Mouse (Mus musculus) adrenal gland, adult 8-10 months (tissue): ENCODE measurements around the gene Vmn2r25. TPM values are rescaled to one million over a fixed set of nuclear protein-coding genes. Genes with fewer than 3 reads are reported as not detected.
"Not testable (repeated sequence)": the region's sequence is repeated elsewhere in the genome, so short reads cannot be mapped to it uniquely, and the experiment has no call there.

Experiments used
- DNase-seq: peaks from one replicate; pipeline ENCODE4 v3.0.0; 2022
- total RNA-seq, 4 experiments: library from RNA; stranded (reverse); gene quantifications; 2 replicates each; pipeline ENCODE4 v1.2.4; 2022

Vmn2r25 gene
- total RNA-seq, result not detected

GRCm38 (mm10) chr6:123853363-123853762 is at the start of gene Vmn2r25:
TSS of gene Vmn2r25 (minus strand) at chr6:123853463.
- DNase-seq, result not testable (repeated sequence)

DNA sequence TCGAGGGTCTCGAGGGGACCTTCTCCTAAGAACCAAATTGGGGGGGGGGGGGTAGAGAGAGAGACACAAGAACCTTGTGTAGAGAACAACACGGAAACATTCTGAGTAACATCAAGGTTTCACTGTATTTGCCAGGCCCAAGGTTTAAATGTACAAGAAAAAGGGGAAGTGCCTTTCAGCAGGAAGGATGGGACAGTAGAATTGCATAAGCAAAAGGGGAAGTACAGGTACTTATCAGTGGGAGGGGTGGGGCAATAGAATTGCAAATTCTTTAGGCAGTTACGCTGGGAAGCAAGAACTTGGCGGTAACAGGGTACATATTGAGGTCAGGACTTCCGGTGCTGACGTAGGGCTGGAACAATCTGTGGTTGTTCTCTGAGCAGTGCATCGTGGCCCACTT is 33.3 kb downstream of the Vmn2r25 start:
- no peak for DNase-seq

DNA sequence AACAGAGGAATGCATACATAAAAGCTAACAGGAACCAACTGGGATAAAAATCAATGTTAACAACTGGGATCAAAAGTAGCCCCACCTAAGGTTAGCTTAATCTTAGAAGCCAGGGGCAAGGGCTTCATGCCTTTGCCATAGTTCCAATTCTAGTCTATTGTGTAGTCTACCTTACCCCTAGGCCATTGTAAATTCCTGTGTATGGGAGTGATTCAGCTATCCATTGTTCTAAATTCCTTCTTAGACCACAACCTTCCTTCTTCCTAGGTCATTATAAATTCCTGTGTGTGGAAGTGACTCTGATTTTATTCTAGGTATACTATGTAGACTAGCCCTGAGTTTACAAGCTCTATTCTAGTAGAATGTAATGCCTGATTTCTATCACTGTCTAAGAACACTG is 43.0 kb downstream of the Vmn2r25 start:
- not testable (repeated sequence) for DNase-seq

DNA sequence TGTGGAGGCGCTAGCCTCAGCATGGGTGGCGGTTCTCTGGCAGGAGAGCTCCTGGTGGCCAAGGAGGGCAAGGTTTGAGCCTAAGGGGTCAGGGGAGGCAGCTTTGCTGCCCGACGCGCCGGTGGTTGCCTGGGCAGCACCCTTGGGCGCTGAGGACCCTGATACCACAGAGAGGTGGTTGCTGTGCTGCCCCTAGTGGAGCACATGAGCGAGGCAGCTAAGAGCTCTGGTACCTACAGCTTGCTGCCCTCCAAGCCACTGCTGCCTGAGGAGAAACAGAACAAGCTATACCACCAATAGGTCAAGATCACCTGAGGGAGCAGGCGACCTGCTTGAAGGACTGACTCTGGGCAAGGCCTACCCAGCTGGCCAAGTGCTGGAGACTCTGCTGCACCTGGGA is 59.5 kb downstream of the Vmn2r25 start:
- DNase-seq, result no peak

- DNase-seq, result no peak
These were observed 68.4 kb downstream of the Vmn2r25 start for GRCm38 (mm10) chr6:123784857-123785256.

DNA sequence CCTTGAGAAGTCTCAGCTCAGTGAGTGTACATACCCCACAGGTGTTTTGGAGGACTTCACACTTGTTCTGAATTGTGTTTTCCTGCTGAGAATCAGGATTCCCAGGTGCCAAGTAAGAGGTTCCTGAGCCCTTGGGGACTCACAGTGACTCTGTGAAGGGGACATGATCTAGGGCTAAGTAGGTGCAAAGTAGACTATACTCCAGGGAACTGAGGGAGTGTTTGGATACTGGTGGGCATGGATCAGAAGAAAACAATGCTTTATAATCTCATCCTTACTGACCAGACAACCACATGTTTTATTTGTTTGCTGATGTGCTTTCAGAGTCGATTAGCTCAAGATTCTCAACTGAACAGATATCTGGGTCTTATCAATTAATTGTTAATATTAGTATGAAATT is 74.7 kb downstream of the Vmn2r25 start, which contains the start of gene Vmn2r24:
Vmn2r24 (plus strand) TSS at position 301 of the 400 bp plus-strand sequence.
- no peak for DNase-seq

Other genes starting within 250 kb of the Vmn2r25 start
- not detected for gene Vmn2r22, start 202.7 kb downstream of the Vmn2r25 start, total RNA-seq
- not detected for gene Vmn2r23, start 150.8 kb downstream of the Vmn2r25 start, total RNA-seq
- under 1 TPM in 3 of 4 experiments, not detected in 1; 0.03 TPM for gene Vmn2r24, start 74.6 kb downstream of the Vmn2r25 start, total RNA-seq
- under 1 TPM in 2 of 4 experiments, not detected in 2; 0.03 TPM for gene Vmn2r26, start 171.1 kb upstream of the Vmn2r25 start, total RNA-seq